Mouse (Mus musculus): Measurements from ENCODE around the gene A830018L16Rik. TPM values are rescaled to one million over a fixed set of nuclear protein-coding genes. Genes with fewer than 3 reads are reported as not detected.
"Not testable (repeated sequence)": the region's sequence is repeated elsewhere in the genome, so short reads cannot be mapped to it uniquely, and the experiment has no call there.

Gene A830018L16Rik
- polyA plus RNA-seq, 2 experiments from 2014 or later, result not detected

DNA sequence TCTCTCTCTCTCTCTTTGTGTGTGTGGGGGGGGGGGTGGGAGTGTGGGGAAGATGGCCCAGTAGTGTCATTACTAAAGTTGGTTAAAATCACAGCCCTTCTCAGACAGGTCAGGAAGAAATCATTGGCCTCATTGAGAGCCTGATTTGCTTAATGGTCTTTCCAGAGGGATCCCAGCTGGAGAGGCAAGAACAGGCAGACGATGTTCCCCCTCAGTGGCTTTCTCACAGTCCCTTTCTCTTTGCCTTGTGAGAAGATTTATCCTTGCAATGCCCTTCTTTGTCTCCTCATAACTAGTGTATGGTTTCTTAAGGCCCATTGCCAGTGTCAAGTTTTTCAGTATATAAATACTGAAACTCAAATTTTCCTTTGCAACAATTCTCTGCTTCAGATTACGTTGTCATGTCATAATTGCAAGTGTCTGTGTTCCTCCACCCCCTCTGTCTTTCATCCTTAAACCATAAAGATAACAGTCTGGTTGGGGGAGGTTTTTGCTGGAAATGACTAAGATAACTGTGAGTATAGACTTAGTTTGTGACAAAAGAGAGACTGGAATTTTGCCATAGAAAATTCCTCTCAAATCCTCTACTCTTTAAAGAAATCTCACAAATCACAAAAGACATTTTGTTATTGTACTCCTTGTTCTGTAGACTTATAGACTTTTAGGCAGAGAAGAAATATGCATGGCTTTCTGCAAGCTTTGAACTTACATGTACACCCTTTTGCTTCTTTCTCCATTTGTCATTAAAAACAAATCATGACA, 595.1 kb downstream of the A830018L16Rik start:
- no peak for ATAC-seq

- ATAC-seq, result no peak
These were observed 595.6 kb downstream of the A830018L16Rik start for GRCm38 (mm10) chr1:12009551-12009846.

DNA sequence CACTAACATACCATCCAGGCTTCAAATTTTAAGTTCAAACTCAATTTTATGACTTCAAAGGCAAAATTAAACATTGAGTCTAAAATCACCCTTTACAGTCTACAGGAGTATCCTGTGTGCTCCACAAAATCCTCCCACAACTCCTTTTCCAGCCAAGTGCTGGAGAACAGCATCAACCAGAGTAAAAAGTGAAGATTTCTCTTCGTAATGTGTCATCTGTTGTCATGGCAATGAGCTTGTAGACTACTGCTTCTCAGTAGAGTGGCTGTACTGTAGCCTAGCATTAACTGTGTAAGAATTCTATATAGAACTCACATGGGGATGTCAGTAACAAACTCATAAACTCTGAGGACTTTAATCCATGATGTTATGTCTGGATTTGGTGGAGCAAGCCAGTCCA, 596.7 kb downstream of the A830018L16Rik start:
- ATAC-seq, result no peak

DNA sequence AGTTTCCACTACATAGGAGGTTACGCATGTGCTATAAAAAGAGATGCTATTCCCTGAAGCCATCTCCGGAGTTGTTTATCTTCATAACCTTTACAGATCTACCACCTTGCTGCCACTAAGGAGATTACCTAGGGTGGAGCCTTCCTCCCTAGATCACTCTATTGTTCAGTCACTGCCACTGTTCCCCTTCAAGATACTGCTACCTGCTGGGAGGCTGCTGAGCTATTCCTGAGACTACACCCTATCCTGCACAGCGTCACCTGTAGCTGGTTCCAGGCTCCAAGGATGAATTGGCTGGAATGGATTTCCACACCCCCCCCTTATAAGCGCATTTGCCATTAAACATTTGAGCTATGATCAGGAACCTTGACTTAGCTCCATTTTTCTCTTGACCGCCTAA, 606.7 kb downstream of the A830018L16Rik start:
- not testable (repeated sequence) for ATAC-seq

Data from activated CD4-positive, CD25-positive, alpha-beta regulatory T cell, adult 4 months (primary cell).